Mouse (Mus musculus) kidney, adult 8-10 months (tissue): Measurements from ENCODE around the gene Copb1.
A peak's percentile ranks its signal among the peaks of the same experiment; 100 is the strongest.
"Not testable (repeated sequence)": the region's sequence is repeated elsewhere in the genome, so short reads cannot be mapped to it uniquely, and the experiment has no call there.

Experiments
- DNase-seq, 2 experiments: peaks; one replicate each; pipeline ENCODE4 v3.0.0; 2022

The Copb1 gene

DNA sequence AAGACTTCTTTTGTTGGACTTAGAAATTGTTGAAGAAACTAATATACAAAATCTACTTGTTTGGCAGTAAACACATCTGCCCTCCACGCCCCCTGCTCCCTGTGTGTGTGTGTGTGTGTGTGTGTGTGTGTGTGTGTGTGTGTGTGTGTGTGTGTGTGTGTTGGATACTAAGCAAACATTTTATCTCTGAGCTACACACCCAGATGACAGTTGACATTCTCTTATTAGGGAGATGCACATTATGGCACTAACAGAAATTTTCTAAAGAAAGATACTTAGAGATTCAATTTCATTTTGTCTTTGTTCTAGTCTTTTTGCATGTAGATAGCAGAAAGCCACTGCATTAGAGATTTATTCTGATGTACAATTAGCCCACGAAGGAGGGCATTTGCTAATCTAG is 37.6 kb downstream of the Copb1 start:
- no peak for DNase-seq

DNA sequence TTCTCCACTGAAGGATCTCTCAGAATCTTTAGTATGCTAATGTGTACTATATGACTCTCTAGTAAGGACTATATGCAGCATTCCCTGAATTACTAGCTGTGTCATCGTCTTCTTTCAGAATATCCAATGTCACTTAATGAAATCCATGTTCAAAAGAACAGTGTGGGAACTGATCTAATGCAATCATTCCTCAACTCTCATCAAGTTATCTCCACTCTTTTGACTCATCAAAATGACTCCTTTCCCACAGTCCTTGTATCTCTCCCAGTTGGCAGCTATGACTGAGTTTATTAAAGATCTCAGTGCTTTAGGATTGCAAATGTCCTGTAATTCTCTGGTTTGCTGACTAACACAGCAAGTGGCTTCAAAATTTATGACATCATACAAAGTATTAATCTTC is 40.1 kb downstream of the Copb1 start:
- no peak for DNase-seq

DNA sequence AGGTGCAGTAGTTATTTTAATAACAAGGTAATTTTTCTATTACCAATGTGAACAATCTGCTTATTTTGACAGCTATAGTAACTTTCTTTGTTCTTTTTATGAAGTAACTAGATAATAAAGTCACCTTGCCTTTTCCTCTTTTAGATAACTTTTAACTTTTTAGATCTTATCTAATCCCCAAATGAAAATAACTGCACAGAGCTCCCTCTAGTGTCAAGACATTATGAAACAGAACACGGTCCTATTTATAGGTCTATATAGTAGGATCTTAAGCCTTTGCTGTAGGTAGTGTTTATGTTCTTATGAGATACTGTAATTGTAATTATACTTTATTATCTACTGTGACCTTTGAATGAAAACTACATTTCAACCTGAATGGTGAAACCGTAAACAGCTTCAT is 41.0 kb downstream of the Copb1 start:
- no peak for DNase-seq

DNA sequence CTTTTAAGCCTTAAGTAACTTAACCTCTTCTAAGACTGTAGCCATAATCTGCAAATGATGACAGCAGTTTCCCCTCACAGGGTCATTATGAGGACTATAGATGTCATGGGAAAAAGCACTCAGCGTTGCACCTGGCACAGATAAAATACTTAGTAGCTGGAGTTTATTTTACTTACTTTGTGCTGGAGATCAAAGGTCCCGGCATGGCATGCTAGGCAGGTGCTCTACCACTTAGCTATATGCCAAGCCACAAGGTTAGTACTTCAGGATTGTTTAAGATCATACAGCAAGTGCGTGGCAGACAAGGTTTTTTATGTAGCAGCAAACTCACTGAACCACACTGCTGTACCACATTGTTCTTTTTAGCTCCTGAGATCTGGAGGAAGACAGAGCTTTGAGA is 43.9 kb downstream of the Copb1 start:
- DNase-seq, result no peak

DNA sequence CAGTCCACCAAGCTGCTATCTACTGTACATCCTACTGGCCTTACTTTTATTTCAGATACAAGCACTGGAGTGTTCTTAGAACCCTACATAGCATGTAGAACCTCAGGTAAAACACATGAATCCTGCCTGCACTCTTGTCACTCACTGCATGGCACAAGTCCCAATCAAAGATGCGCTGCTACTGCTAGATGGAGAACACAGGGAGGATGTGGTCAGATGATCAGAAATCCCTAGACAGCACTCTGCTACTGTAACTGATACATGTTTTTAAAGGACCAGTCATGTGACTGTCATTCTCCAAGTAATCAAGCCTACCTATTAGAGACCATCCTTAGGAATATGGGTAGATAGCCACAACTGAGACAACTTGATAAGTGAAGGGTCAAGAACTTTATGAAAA is 44.7 kb downstream of the Copb1 start:
- no peak for DNase-seq

DNA sequence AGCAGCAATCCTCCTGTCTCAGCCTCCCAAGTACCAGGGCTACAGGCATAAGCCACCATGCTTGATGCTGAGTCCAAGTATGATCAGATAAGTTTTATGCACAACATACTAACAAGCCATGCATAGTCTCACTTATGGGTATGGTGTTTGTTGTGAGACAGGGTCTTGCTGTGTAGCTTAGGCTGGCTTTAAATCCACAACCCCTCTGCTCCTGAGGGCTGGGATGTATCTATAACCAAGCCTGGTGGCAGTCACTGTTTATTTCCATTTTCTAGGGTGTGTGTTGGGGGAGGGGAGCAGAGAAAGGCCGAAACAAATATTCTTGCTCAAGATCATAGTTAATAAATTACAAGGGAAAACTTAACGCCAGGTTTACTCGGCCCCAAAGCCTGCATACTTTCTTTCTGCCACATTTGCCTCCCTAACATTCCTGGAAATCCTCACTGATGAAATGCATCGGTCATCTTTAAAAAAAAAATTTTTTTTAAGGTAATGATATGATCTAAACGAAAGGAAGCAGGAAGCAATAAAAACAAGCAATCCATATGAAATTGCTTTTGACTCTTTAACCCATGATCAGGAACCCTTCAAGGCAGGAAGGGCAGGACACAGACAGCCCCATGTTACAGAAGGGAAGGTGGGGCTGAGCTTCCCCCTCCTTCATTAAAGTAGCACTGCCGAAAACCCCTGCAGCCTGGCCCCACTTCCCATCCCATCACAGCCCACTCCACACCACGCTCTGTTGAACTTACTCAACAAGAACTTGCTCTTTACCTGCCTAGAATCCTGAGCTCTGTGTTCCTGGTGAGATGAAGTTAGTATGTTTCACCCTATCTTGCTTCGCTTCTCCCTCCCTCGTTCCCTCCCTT is 50.8 kb downstream of the Copb1 start:
- DNase-seq, result peak; percentile 67 to 79

DNA sequence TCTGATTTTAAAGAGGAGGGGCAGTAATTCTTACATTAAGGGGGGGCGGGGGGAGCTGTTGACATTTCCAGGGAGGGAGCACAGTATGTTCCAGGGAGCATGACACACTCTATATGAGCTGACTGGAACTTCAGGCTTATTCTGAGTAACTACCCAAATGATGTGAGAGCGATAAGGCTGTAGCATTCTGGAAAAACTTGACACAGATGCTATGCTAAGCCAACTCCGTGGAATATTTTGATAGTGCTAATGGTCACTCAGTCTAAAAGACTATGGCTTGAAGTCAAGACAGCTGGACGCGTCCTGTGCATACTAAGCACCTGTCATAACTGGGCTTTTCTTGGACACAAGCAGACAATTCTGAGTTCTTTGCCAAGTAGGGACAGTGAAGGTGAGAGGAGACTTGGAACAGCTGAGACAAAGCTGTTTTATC is 51.5 kb downstream of the Copb1 start:
- DNase-seq, result no peak

DNA sequence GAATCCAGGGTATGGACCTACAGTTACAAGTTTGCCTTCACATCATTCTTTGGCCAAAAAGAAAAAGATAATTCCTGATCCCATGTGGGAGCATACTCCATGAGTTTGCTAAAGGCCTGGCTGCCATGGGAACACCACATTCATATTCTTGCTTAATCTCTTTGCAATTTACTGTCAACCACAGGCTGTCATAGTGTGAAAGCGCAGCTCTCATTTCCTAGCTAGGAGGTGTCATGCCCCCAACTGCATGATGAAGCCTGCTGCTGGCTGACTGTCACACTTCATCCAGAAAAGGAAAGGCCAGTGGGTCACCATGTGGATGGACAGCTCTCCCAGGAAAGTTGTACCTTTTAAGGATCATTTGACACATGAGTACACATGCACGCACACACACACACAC is 53.9 kb downstream of the Copb1 start:
- no peak for DNase-seq

DNA sequence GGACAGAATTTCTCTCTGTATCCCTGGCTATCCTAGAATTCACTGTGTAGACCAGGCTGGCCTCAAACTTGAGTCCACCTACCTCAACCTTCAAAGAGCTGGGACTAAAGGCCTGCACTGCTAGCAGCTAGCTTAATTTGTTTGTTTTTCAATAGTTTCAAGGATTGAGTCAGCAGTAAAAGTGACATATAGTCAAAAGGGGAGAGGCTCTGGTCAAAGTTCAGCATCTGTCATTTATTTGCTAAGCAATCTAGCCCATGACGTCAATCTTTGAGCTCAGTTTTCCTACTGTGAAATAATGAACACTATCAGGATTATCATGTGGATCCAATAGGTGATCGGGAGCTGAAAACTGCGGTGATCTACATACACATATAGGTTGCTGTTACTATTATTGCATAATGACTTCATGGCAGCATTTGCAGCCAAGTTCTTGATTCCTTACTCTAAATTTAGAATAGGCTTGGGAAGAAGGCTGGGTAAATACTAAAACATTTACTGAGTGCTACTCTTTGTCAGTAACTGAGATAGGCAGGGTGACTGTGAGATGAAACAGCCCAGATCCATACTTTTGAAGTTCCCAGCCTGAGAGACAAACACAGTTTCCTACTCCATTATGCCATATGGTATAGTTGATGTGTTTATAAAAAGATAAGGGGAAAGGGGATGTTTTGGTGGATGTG is 54.9 kb downstream of the Copb1 start:
- DNase-seq, result no peak

DNA sequence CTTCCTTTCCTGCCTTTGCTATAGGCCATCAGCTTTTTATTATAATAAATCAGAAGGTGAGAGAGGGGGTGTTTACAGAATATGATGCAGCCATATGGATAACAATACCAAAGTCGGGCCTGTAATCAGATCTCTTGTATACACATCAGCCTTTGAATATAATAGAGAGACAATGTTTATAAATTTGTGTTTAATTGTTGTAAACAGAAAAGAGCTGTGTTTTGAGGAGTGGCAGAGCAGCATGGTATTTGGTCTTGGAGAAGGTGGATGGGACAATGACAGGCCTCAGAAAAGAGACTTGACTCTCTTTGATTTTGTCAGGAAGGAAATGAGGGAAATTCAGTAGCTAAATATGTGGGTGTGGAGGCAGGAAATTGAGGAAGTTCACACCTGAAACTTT is 56.3 kb downstream of the Copb1 start:
- no peak for DNase-seq

DNA sequence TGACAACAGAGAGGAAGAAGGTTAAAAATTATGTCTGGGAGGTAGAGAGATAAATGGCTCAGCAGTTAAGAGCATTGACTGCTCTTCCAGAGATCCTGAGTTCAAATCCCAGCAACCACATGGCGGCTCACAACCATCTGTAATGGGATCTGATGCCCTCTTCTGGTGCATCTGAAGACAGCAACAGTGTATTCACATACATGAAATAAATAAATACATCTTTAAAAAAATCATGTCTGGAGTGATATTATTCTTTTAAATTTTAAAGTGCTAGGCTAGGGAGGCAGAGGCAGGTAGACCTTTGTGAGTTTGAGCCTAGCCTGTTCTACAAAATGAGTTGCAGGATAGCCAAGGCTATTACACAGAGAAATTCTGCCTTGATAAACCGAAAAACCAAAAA is 57.9 kb downstream of the Copb1 start:
- not testable (repeated sequence) for DNase-seq

DNA sequence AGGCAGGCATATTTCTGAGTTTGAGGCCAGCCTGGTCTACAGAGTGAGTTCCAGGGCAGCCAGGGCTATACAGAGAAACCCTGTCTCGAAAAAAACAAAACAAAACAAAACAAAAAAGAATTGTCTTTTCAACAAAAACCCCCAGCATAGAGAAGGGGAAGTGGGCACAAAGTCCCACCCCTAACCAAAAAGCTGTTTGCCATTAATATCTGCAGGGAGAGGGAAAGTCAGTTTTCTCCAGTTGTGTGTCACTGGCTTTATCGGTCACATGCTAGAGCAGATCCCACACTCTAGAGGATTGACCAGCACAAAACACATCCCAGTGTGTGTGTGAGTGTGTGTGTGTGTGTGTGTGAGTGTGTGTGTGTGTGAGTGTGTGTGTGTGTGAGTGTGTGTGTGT is 59.7 kb downstream of the Copb1 start:
- DNase-seq, result not testable (repeated sequence)

DNA sequence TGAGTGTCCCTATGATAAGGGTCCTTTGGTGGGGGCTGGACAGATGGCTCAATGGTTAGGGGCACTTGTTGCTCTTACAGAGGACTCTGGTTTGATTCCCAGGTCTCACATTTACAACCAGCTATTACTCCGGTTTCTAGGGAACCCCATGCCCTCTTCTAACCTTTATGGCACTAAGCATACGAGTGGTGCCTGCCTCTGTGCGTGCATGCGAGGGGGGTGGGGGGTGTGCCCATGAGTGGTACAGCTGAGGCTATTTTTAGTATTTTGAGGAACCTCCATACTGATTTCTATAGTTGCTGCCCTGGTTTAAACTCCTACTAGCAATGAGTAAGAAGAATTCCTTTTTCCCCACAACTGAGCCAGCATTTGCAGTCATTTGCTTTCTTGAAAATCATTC is 60.3 kb downstream of the Copb1 start:
- DNase-seq, result no peak

DNA sequence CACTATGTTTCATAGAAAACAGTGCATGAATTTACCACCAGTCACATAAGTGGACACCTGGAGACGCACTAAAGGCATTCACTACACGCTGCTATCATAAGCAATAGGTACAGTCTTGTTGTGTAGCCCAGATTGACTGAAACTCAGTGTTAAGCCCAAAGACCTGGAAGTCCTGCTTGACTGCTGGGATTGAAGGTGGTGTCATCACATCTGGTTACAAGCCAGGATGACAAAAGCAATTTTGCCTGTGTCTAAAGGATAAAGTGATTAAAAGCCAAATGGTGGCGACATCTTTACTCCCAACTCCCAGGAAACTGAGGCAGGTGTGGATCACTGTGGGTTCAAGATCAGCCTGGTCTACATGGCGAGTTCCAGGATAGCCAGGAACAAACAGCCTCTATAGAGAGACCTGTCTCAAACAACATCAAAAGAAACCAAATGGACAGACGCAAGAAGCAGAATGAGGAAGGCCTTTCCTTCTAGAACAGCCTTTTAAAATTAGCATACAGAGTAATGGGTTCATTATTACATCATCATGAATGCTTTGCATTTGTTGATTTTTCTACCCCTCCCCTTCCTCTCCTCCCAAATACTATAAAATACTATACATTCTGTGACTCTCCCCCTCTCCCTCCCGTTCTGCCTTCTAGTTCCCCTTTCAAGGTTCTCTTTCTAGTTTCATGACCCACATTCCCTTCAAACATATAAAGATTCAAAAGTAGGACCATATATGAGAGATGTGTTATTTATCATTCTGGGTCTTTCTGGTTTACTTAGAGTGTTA is 61.0 kb downstream of the Copb1 start:
- no peak for DNase-seq

DNA sequence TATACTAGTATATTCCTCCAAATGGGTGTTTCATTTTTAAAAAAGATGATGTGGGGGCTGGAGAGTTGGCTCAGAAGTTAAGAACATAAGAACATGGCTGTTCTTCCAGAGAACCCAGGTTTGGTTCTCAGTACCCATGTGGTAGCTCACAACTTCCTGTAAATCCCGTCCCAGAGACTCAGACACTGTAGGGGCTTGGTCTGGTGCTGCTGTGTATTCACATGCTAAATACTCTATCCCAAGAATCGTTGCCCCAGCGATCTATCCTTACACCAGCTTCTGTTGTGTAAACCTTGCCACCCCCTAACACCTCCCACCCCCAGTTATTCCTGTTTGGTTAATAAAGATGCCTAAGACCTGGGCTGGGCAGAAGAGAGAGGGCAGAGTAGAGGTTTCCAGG is 61.9 kb downstream of the Copb1 start:
- no peak for DNase-seq

DNA sequence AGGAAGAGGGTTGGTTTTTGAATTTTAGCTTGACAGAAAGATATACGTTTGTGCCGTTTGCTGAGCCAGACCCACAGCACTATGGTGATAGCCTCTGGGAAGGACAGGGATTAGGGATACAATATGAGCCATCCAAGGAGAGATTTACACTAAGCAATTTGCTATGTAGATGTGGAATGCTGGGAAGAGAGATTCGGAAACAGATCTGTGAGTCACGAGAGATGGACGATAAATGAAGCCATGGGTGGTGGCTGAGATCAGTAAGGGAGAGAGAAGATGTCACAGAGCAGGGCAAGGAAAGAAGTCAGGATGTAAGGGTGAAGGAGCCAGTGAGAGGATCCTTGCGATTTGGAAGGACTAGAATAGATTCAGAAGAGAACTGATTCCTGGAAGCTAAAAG is 71.1 kb downstream of the Copb1 start:
- no peak for DNase-seq

DNA sequence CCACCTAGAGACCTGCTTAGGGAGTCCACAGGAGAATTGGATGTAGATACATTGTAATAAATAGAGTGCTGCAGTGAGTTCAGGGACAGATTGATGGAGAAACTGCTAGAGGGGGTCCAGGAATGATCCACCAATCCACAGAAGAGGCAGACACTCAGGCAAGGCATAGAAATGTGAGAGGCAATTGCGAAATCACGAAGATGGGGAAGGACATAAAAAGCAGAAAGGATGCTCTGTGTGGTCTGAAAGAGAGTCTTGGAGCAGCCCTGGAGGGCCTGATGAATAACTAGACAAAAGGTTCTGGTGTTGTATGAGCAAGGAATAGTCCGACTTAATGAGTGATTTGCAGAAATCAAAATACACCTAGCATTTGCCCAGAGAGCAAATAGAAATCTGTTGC is 71.8 kb downstream of the Copb1 start:
- DNase-seq, result no peak

DNA sequence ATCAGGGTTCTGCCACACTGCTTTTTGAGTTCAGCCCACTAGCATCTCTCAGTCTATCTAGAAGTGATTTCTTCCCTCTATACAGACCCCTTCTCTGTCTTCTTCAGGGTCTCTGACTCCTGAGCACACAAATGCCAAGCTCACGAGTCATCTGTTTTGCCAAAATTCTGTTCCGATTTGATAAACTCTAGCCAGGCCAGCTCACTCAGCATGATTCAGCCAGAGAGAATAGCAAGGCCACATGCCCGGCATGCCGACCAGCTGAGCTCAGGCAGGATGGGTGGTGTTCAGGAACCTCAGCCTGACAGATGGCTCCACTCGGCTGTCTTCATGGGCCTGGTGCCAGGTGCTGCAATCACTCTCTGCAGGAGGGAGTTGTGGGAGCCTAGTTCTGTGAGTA is 73.1 kb downstream of the Copb1 start:
- peak; percentile 74 to 77 for DNase-seq

DNA sequence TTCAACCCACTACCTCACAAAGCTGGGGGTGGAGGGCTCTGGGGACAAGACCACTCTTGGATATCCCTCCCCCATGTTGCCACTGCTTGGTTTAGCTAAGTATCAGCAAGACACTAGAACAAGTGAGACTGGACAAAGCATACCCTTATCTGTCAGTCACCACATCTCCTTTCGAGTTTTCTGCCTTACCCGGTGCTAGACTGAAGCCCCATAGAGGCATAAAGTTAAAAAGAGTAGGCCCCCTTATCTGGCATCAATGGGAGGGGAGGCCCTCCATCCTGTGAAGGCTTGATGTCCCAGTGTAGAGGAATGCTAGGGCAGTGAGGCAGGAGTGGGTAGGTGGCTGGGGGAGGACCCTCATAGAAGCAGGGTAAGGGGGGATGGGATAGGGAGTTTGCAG is 77.9 kb downstream of the Copb1 start:
- no peak for DNase-seq

DNA sequence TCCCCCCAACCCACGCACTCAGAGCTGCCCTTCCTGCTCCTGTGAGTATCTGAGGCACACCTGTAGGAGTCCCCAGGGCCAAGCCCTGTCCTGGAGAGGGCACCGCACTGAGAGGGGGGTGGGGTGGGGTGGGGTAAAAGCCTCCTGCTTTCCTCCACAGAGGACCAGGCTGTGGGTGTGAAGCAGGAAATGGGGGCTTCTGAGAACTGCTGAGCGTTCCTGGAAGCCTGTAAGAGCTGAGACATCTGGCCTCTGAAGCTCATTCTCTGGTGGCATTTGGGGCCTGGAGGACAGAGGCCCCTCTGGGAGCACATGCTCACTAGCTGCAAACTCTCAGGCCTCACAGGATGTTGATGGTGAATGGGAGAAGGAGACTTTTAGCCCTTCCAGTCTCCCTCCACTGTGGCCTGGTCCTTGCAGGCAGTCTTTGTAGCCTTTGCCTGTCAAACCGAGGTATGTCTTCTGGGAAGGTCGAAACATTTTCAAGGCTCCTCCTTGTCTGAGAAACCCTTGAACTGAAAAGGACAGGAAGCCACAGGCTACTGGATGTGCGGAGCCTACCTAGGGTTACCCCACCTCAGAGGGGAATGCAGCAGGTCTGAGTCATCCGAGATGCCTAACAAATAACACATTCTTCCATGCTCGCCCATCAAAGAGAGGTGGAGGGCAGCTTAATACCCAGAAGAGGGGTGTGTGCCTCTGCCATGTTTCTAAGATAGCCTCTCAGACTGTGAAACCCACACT is 83.0 kb downstream of the Copb1 start:
- no peak for DNase-seq

DNA sequence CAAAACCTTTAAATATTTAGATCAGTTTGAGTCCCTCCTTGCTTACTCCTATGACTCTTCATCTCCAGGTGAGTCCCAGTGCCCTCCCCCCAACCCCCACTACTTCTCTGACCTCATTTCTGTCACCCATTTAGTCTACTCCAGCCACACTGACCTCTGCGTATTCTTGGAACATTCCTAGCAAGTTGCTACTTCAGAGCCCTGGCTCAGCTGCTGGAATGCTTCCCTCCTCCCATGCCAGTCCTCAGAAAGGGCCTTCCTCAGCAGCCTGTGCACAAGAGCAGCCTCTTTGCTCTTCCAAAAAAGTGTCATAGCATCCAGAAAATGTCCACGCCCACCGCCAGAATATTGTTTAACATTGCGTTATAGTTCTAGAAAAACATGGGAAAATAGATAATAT is 84.5 kb downstream of the Copb1 start:
- DNase-seq, result peak; percentile 41 to 44

DNA sequence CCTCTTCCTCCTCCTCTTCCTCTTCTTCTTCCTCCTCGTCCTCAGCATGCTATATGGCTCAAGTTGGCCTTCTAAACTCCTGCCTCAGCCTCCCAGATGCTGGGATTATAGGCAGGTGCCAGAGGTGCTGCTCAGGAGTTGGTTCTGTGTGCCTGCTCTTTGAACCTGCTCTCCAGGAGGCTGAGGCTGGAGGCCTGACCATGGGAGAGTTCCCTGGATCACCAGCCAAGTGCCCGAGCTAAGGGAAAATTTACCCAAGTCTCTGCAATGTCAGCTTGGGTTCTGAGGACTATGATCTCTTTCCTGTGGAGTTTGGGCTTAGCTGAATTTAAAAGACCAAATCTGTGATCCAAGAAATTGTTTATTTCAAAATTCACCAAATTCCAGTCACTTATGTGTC is 85.1 kb downstream of the Copb1 start:
- peak; percentile 59 to 71 for DNase-seq
